Mouse (Mus musculus) ovary, adult 18-20 months (tissue): ENCODE data around the gene Klf11.
A peak's percentile ranks its signal among the peaks of the same experiment; 100 is the strongest.
"Not testable (repeated sequence)": the region's sequence is repeated elsewhere in the genome, so short reads cannot be mapped to it uniquely, and the experiment has no call there.

Experiments
- DNase-seq: peaks from one replicate; pipeline ENCODE4 v3.0.0; 2022; ENCODE audit warnings: low spot score, mixed read lengths

The Klf11 gene

GRCm38 (mm10) chr12:24654065-24654862 lies 3.2 kb downstream of the Klf11 start:
- no peak for DNase-seq

- DNase-seq: no peak
These were observed 5.4 kb downstream of the Klf11 start for GRCm38 (mm10) chr12:24656436-24656835.

- no peak for DNase-seq
These were observed 7.9 kb downstream of the Klf11 start for GRCm38 (mm10) chr12:24658998-24659397.

GRCm38 (mm10) chr12:24659923-24660322 lies 8.8 kb downstream of the Klf11 start:
- no peak for DNase-seq

- no peak for DNase-seq
These were observed 10.0 kb downstream of the Klf11 start for GRCm38 (mm10) chr12:24661100-24661499.

GRCm38 (mm10) chr12:24662131-24662530 lies 11.1 kb downstream of the Klf11 start:
- no peak for DNase-seq

GRCm38 (mm10) chr12:24680096-24680491 lies 29.0 kb downstream of the Klf11 start:
- DNase-seq: no peak

GRCm38 (mm10) chr12:24680492-24681285 lies 29.6 kb downstream of the Klf11 start:
- DNase-seq: no peak

GRCm38 (mm10) chr12:24681286-24682023 lies 30.4 kb downstream of the Klf11 start, which contains the start of gene Cys1:
Cys1 (minus strand) TSS chr12:24681813.
- no peak for DNase-seq

- DNase-seq: no peak
These were observed 31.5 kb downstream of the Klf11 start for GRCm38 (mm10) chr12:24682563-24682962.

GRCm38 (mm10) chr12:24683461-24683860 lies 32.4 kb downstream of the Klf11 start:
- DNase-seq: no peak

GRCm38 (mm10) chr12:24686038-24686695 lies 35.1 kb downstream of the Klf11 start:
- DNase-seq: no peak

GRCm38 (mm10) chr12:24686696-24687346 lies 35.7 kb downstream of the Klf11 start:
- DNase-seq: no peak

GRCm38 (mm10) chr12:24690351-24690750 lies 39.3 kb downstream of the Klf11 start:
- no peak for DNase-seq

GRCm38 (mm10) chr12:24696500-24697483 lies 45.7 kb downstream of the Klf11 start:
- peak; percentile 64 for DNase-seq

GRCm38 (mm10) chr12:24697484-24698204 lies 46.6 kb downstream of the Klf11 start:
- no peak for DNase-seq

- DNase-seq: no peak
These were observed 47.4 kb downstream of the Klf11 start for GRCm38 (mm10) chr12:24698514-24698913.

GRCm38 (mm10) chr12:24699578-24699977 lies 48.5 kb downstream of the Klf11 start:
- no peak for DNase-seq

- DNase-seq: not testable (repeated sequence)
These were observed 50.5 kb downstream of the Klf11 start for GRCm38 (mm10) chr12:24701621-24702020.
